Mouse (Mus musculus): ENCODE measurements around the gene Sdccag8.

The Sdccag8 gene

DNA sequence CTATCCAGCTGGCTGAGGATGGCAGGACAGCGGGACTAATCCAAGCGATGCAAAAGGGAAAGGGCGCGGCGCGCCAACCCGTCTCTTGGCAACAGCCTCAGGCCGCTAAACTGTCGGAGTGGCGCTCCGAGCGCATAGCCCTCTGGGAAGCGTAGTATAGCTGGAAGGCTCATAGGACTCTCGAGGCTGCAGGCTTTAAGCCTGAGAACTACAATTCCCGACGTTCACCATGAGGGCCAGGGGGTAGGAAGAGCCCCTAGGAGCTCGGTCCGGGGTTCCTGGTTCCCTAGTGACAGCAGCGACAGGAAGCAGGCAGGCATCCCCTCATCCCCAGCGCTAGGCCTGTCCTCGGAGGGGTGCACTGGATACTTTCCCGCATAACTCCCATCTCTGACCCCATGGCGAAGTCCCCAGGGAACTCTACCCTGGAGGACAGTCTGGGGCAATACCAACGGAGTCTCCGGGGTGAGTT is at the start of gene Sdccag8:
Gene Sdccag8 (plus strand): TSS at position 70 of the 472 bp plus-strand sequence.
- peak; percentile 78 to 93 for DNase-seq (ENCODE audit: low spot score in 2 of 2)

DNA sequence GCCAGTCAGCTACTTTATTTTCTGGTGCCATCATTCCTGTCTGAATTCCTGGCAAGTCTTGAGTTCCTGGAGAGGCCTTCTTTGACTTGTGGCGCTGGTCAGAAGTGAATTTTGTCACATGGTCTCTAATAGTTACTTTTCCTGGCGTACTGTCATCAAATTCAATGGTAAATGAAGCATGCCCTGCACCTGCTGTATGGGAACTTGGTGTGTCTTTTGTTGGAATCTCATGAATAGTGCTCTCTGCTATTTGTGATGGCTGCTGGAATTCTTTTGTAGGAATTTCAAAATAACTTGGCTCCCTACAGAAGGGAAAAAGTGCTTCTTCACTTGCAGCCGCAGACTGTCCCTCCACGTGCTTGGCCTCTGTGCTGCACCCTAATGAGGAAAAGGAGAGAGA is 39.9 kb upstream of the Sdccag8 start:
- no peak for DNase-seq (ENCODE audit: low spot score in 2 of 2)

DNA sequence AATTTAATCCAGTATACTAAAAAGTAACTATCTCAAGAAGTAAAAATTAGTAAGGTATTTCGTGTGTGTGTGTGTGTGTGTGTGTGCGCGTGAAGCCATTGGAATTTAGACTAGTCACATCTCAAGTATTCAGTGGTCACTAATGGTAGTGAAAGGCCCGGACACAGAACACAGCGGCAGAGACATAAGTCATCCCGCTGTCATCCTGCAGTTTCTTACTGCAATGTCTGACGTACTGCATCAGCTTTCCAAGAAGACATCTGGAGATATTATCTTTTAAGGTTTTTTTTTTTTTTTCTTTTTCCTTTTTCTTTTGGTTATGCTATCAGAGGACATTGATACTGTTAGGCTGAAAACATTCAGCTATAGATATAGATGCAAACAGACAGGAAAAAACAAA is 25.1 kb upstream of the Sdccag8 start:
- DNase-seq (ENCODE audit: low spot score in 2 of 2): no peak

DNA sequence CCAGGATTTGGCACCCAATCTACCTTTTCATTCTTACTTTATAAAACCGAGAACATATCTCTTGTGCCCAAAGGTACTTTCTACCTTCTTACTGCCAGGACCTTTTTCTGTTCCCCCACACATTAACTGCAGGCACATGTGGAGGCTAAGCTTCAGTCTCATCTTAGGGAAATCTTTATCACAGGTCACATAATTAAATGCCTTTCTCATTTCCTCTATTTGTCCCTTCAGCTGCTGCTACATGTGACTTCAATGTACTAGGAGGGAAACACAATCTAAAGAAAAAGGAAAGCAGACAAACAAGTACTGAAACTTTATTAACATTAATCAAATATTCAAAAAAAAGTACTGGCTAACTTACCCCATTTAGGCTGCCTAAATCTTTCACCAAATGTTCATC is 22.3 kb upstream of the Sdccag8 start:
- DNase-seq (ENCODE audit: low spot score in 2 of 2): no peak

DNA sequence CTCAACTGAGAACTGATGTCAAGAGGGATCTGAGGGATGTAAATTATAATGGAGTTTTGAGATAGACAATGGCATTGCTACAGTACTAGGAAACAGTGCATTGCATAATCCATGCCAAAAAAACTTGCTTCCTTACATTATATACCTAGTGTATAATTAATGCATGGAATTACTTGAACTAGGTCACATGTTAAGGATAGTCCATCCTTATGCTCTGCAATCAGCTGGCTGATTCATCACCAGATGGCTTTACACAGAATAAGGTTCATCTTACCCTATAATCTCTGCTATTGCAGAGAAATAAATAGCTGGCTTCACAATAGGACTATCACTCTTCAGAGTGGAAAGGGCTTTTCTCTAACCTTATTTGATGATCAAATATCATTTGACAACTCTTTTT is 15.8 kb upstream of the Sdccag8 start:
- DNase-seq (ENCODE audit: low spot score in 2 of 2): no peak

DNA sequence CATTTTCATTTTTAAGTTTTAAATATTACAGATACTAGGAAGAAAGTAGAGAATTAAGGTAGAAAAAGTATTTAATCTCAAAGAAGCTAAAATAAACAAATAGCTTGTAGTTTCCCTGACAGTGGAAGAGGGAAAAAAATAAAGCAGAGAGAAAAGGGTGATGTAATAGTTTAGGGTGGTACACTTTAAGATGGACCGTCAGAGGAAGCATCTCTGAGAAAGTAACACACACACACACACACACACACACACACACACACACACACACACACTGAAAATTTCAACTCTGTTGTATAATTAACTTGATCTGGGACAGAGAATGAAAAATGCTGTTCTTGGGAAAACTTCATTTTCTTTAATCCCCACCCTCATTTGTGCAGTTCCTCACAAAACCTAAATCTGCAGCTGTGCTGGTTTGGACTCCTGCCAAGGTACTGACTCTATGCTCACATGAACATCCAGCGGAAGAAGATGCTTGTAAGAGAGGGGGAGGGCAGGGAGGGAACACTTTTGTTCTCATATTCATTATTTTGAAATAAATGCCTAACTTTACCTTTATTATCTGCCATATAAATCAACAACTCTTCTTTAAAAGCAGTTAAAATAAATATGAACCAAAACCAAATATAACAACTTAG is 13.6 kb upstream of the Sdccag8 start:
- DNase-seq (ENCODE audit: low spot score in 2 of 2): peak in 1 of 2 experiments; percentile 68

DNA sequence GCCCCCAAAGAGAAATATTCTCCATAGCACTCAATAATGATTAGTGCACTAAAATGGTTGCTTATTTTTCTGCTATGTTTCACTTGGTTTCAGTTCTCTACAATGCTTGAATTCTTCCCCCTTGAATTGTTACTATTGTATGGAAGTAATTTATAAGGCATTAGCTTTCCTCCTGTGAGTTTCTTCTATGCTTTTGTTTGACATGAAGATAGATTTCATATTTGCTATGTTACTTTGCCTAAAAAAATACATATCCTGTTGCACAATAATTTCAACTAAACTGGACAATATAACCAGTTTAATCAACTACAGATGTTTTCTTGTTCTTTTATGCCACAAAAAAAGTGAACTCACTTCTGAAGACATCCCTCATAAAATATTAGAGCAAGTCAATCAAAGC is 4.3 kb upstream of the Sdccag8 start:
- no peak for DNase-seq (ENCODE audit: low spot score in 2 of 2)

DNA sequence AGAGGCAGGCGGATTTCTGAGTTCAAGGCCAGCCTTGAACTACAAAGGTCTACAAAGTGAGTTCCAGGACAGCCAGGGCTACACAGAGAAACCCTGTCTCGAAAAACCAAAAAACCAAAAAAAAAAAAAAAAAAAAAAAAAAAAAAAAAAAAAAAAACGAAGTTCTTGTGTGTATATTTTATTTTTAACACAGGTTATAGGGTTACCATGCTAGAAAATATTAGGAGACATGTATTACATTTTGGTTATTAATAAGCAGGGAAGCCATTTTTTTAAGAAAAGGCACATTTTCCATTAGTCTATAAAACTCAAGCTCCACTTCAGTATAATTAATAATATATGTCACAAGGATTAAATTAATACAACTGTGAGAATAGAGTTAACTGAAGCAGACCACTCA is 2.6 kb upstream of the Sdccag8 start:
- DNase-seq (ENCODE audit: low spot score in 2 of 2): no peak

DNA sequence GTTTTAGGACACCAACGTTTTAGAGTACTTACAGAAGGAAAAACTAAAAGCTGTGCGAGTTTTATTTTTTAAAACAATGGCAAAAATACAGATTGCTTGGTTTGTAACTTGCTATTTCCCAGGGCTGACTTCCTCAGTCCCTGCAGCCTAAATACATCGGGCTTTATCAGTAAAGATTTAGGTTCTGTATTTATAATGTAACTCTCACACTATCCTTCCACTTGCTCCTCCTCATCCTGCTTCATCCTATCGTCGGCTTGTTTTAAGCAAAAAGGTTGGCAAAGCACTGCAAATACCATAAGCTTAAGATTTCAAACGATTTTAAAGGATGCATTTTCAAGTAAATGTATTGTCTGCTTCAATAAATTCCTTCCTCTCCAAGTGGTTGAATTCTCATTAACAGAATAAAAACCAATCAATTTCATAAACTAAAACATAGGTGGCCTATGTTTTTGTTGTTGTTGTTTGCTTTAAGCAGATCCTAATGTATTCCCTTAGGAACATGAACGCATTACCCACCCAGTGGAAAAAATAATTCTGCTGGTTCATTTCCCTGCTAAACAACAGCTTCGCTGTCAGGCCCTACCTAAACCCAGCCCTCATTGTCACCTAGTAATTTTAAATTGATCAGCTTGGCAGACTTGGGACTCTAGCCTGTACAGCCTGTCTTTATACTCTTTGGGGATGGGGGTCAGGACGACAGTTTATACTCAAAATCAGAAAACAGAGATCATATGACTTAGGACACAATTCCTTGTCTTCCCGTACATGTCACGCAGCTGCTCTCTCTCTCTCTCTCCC is 1.8 kb upstream of the Sdccag8 start:
- no peak for DNase-seq (ENCODE audit: low spot score in 2 of 2)

DNA sequence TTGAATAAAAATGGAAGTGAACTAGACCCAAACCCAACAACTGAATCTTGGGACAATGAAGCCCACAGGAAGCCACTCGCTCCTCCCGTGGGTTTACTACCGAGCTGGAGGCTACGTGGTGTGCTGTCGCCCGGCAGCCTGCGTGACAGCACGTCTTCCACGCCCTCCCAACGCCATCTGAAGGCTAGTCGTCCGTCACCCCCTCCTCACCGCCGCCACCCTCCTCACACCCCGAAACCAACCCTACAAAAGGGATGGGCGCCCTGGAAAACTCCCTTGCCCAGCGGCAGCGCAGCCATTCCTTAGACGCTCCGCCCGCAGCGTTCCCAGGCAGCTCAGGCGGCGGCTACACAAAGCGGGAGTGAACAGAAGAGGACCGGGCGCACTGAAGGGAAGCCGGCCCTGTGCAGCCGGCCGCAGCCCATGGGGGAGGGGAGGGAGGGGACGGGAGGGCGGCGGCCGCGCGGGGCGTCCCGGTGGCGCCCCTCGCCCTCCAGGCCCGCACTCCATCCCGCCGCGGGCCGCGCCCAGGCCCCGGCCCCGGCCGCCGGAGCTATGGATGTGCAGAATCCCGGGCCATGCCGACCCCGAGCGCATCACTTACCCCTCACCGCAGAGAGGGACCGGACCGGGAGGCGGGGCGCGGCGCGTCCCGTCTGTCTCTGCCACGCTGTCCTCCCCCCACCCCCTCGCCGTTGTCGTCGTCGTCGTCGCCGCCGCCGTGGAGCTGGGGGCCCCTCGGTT is 996 bp upstream of the Sdccag8 start:
- DNase-seq (ENCODE audit: low spot score in 2 of 2): peak; percentile 66 to 67

DNA sequence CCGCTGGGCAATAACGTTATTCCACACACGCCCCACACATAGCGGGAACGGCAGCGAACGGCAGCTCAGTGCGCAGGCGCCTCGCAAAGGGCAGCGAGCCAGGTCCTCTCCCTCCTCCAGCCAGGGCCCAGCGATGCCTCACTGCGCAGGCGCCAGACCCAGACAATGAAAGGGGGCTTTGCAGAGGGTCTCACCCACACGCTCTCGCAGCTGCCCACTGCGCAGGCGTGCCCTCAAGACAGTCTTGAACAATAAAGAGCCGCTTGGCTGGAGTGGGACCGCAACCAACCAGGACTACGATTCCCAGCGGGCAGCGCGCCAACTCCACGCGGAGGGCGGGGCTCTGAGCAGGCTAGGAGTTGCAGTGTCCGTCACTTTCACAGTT is 432 bp upstream of the Sdccag8 start, which contains the start of gene Cep170:
Gene Cep170 (minus strand): TSS at position 32 of the 385 bp plus-strand sequence.
- DNase-seq (ENCODE audit: low spot score in 2 of 2): peak; percentile 94 to 95

DNA sequence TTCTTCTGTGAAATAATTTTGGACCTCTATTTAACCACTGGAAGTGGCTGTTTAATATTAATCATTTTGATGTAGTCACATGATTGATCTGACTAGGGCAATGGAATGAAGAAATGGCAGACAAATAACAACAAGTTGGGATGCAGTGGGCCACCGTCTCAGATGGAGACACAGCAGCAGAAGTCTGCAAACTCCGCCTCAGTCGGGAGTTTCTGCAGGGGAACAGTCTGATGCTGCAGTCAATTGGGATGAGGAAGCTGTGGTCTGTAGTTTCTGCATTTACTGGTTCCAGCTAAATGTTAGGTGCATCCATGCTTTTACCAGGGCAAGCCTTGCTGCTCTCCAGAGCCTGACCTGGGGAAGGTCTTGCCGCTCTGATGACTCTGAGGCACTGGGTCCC is 2.3 kb downstream of the Sdccag8 start:
- DNase-seq (ENCODE audit: low spot score in 2 of 2): no peak

DNA sequence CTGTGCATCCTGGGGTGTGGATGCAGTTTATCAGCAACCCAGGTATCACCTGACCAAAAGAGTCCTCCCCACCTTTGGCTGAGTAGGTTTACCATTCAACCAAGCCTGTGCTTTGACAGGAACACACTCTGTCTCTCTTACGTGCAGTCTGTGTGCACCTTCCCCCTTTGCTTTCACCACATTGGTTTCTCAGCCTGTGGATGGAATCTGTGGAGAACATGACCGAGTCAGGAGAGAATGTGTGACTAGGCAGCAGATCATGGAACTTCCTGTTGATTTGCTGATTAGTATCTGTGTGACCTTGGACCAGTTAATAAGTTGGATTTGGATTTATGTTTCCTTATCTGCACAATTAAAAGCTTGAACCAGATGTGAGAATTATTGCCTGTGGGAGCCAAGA is 3.7 kb downstream of the Sdccag8 start:
- DNase-seq (ENCODE audit: low spot score in 2 of 2): no peak

DNA sequence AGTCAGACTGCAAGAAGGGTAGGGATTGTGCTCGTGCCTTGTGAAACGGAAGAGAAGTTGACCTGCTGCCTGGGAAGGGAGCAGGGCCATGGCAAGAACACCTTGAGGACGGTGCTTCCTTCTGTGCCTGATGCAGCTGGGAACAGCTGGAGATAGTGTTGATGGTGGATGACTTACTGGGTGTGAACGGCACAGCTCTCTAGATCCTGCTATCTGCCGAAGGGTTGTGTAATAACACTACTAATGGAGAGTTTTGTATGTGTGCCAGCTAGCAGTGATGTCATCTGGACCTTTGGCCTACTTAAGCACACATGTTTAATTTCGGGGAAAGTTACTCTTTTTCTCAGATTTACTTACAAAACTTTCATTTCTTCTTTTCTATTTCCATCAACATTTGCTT is 4.3 kb downstream of the Sdccag8 start:
- no peak for DNase-seq (ENCODE audit: low spot score in 2 of 2)

DNA sequence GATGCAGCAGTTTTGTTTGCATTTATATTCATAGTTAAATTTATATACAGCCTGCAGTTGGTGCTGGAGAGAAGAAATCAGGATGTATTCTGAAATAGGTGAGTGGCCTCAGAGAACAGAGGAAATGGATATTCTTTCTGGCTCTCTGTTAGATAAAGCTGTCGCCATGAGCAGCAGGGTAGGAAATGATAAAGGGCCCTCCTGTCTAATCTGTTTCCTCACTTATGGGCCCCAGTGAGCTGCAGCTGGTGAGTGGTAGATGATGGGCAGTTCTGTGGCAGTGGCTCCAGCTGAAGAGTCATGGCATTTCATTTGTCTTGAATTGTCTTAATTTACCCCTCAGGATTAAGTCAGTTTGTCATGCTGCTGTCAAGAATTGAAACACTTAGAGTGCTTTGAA is 7.5 kb downstream of the Sdccag8 start:
- no peak for DNase-seq (ENCODE audit: low spot score in 2 of 2)

DNA sequence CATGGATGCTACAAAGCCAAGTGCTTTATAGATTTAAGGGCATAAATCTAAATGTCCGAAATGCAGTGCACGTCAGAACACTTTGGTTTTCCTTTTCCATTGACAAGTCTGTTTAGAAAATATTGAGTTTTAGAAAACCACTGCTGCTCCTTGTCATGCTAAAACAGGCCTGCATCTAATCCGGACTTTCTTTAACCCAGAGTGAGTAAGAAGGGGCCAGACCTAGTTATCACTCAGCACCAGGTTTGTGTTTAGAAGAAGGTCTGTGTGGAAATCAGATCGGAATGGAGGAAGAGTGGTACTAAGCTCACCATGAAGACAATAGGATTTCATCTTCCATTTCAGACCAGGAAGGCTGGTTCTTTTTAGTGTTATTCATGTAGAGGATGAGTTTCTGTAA is 8.5 kb downstream of the Sdccag8 start:
- no peak for DNase-seq (ENCODE audit: low spot score in 2 of 2)

DNA sequence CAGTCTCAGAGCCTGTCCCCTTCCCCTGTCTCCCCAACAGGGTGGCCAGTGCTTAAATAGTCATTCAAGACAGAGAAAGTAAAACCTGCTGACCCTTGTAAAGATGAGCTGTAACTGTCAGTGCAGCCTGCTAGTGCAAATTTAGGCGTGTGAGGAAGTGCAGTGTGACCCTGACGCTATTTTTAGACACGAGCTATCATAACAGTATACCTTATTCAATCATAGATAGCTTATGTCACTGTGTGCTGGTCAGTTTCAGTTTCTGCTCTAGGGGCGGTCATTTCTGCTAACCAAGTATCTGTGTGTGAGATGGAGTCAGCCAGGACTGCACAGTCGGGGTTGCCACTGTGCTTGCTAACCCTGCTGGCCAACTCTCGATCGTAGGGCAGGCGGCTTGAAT is 9.4 kb downstream of the Sdccag8 start:
- DNase-seq (ENCODE audit: low spot score in 2 of 2): no peak

DNA sequence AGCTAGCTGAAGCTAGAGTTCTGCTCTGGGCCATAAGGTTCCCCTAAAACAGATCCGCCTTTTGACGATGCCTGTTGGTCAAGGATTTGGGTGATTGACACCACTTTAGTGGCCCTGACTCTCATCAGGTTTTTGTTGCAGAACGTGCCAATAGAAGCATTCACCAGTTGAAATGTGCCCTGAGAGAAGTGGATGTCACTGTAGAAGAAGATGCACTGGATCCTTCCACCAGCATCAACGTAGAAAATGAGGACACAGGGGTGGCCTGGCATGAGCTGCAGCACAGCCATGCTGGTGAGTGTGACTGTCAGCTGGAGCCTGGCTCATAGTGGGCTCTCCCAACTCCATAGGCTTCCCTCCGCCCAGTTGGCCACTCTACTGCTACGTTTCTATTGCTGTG is 10.2 kb downstream of the Sdccag8 start:
- no peak for DNase-seq (ENCODE audit: low spot score in 2 of 2)

DNA sequence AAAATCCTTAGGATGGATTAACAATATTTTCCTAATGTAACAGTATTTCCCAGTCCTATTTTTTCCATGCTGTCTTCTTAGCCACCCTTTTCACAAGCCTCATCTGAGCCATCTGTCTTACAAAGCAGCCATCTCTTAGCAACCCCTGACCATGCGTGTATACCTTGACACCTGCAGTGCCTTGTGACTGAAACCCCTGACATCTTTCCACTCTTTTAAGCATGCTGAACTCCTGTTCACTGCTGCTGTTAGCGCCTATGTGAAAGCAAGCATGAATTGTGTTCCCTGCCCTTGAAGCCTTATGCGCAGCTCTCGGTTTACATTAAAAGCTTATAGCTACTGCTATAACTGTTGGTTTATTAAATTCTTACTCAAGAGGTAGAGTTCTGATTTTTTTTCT is 10.6 kb downstream of the Sdccag8 start:
- no peak for DNase-seq (ENCODE audit: low spot score in 2 of 2)

DNA sequence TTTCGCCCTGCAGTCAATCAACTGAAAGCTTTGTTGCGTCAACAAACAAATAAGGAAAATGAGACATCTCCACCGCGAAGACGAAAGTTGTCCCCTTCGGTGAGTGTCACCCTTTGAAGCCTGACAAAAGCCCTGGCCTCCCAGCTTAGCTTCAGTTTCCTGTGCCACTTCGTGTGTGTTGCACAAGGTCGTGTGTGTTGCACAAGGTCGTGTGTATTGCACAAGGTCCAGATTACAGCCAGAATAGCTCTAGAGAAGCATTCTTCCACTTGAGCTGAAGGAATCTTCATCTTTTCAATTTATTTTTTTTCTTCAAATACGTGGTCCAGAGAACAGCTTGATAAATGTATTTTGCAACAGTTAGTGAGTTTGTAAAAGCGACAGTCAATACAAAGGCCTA is 11.7 kb downstream of the Sdccag8 start:
- no peak for DNase-seq (ENCODE audit: low spot score in 2 of 2)

DNA sequence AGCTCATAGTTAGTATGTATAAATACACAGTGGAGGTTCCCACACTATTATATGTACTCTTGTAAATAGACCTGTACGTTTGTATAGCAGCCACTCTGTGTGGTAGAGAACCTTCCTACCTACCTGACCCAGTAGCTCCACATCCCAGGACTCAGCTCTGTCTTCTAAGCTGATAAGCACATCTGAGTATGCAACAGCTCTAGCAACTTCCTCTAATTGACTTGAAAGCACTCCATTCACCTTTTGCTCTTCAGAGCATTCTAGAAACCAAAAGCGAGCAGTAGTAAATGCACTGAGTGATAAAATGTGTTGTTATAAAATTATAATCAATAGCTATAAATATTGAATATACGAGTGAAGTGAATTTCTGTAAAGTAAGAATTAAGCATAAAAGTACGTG is 12.5 kb downstream of the Sdccag8 start:
- DNase-seq (ENCODE audit: low spot score in 2 of 2): no peak

DNA sequence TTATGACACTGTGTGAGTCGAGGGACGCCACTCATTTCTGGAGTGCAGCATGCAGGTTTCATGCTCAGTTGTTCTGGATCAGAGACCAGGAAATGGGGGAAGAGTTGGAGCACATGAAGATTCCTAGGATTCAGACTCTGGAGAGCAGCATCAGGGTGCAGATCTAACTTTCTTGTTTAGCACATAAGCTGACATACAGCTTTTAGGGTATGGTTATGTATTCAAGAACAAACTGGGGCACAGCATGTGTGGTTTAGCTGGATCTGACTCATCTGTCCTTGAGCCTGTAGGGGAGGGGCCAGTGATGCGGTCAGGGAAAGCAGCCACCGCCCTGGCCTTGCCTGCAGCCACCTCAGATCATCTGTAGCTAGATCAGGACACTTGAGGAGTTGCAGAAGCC is 12.9 kb downstream of the Sdccag8 start:
- DNase-seq (ENCODE audit: low spot score in 2 of 2): peak in 1 of 2 experiments; percentile 38
